Mouse (Mus musculus): ENCODE results near the gene 1110051M20Rik.

DNA sequence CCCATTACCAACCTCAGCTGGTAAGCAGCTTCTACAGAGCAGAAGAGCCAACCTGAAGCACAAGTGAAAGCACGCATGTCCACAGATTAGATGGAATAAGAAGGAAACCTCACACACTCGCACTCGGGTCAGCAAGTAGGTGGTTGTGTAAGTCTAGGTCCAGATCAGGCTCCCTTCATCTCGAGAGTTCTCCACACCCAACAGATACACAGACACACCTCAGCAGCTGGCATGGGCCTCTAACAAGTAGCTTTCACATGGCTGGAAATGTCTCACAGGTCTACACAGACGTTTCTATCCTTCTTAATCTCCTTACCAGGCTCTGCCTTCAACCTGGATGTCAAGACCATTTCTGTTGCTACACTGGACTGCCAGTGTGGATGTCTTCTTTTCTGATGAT lies 3.8 kb downstream of the 1110051M20Rik start:
- TF ChIP-seq USF1 (IDR thresholded peaks at IDR 0.05; ENCODE audit: low read depth) (no peak), POLR2A (IDR thresholded peaks at IDR 0.05; ENCODE audit: insufficient read length, low read depth) (no peak), TCF12 (IDR thresholded peaks at IDR 0.05; ENCODE audit: insufficient read depth, poor library complexity, severe bottlenecking) (no peak), MAX (IDR thresholded peaks at IDR 0.05; ENCODE audit: low read depth) (no peak), POLR2AphosphoS2 (IDR thresholded peaks at IDR 0.05; ENCODE audit: insufficient read length, low read depth) (no peak), MYOG (IDR thresholded peaks at IDR 0.05; ENCODE audit: control insufficient read depth in 1 of 3, insufficient read depth in 1 of 3, insufficient read length in 2 of 3, low read depth in 2 of 3) (no peak), E2F4 (IDR thresholded peaks at IDR 0.05; ENCODE audit: insufficient read depth) (no peak), CEBPB (IDR thresholded peaks at IDR 0.05; ENCODE audit: insufficient read depth, poor library complexity, severe bottlenecking) (no peak), TCF3 (IDR thresholded peaks at IDR 0.05; ENCODE audit: insufficient read length, low read depth) (no peak)
